Mouse (Mus musculus) liver, embryonic 13.5 days (tissue): ENCODE data around the gene Slc30a7. TPM values are rescaled to one million over a fixed set of nuclear protein-coding genes. Genes with fewer than 3 reads are reported as not detected.

Experiments
- ATAC-seq: fragments of 200-750 bp; cut with Nextera tagmentation; 2 replicates; pipeline ENCODE4 v1.8.0; 2017; ENCODE audit warnings: low read depth, mild to moderate bottlenecking, moderate number of reproducible peaks, moderate library complexity
- DNase-seq: peaks from one replicate; pipeline ENCODE4 v3.0.0; 2022
- H3K27ac ChIP-seq: fragments of 300-500 bp; sonication (generic); 2 replicates; pipeline ENCODE4 v1.5.1; 2015; ENCODE audit warnings: moderate library complexity, mild to moderate bottlenecking, inconsistent platforms
- H3K27me3 ChIP-seq: fragments of 300-500 bp; sonication (generic); 2 replicates; pipeline ENCODE4 v1.6.1; 2015; ENCODE audit warnings: mild to moderate bottlenecking, inconsistent platforms
- H3K36me3 ChIP-seq: fragments of 300-500 bp; sonication (generic); 2 replicates; pipeline ENCODE4 v1.6.1; 2015; ENCODE audit warnings: mild to moderate bottlenecking, inconsistent platforms
- H3K4me1 ChIP-seq: fragments of 300-500 bp; sonication (generic); replicated peaks from 2 replicates; pipeline ENCODE4 v1.6.1; 2015; ENCODE audit warnings: inconsistent platforms
- H3K4me2 ChIP-seq: fragments of 300-500 bp; sonication (generic); 2 replicates; pipeline ENCODE4 v1.6.1; 2015; ENCODE audit warnings: inconsistent platforms, mild to moderate bottlenecking, moderate library complexity
- H3K4me3 ChIP-seq: fragments of 300-500 bp; sonication (generic); replicated peaks from 2 replicates; pipeline ENCODE4 v1.5.1; 2015; ENCODE audit warnings: mild to moderate bottlenecking, inconsistent platforms
- H3K9ac ChIP-seq: fragments of 300-500 bp; sonication (generic); 2 replicates; pipeline ENCODE4 v1.6.1; 2015; ENCODE audit warnings: mild to moderate bottlenecking, inconsistent platforms
- H3K9me3 ChIP-seq: fragments of 300-500 bp; sonication (generic); replicated peaks from 2 replicates; pipeline ENCODE4 v1.6.1; 2016; ENCODE audit warnings: inconsistent platforms
- WGBS: fragments of 180-500 bp; shearing (Covaris S2); methylation state at CpG from one replicate; pipeline ENCODE4 v1.1.7; 2015; ENCODE audit not compliant: insufficient replicate concordance; 5-methylcytosine and 5-hydroxymethylcytosine counted together
- polyA plus RNA-seq: library from polyadenylated mRNA; unstranded; fragments of >200 nt; fragmentation: Nextera tagmentation; extraction: Ambion mirVana; gene quantifications from 2 replicates; pipeline ENCODE4 v1.2.1, GENCODE M21; 2015

Slc30a7 gene
- polyA plus RNA-seq, 1 experiment from 2014 or later: 12.0 TPM

GRCm38 (mm10) chr3:115962028-115962415, 45.2 kb downstream of the Slc30a7 start:
- H3K4me1 ChIP-seq: no peaks in the 10 kb centered on the region
- H3K4me3 ChIP-seq: no peak overlapping the region
- ATAC-seq: no peak
- WGBS: 74% methylated on average over 4 of the region's 4 CpGs
- H3K4me2 ChIP-seq: no peak overlapping the region
- no peak overlapping the region for H3K9ac ChIP-seq
- H3K27ac ChIP-seq: no peak overlapping the region
- H3K9me3 ChIP-seq: no peaks in the 10 kb centered on the region
- H3K27me3 ChIP-seq: no peaks in the 10 kb centered on the region
- DNase-seq: no peak
- peaks cover 7% of the 10 kb centered on the region; the same call in 1 of the 2 replicates for H3K36me3 ChIP-seq

GRCm38 (mm10) chr3:115961311-115962027, 45.7 kb downstream of the Slc30a7 start:
- H3K36me3 ChIP-seq: peaks cover 7% of the 10 kb centered on the region; the same call in 1 of the 2 replicates
- H3K9ac ChIP-seq: no peak overlapping the region
- no peaks in the 10 kb centered on the region for H3K9me3 ChIP-seq
- H3K27ac ChIP-seq: no peak overlapping the region
- no peaks in the 10 kb centered on the region for H3K4me1 ChIP-seq
- ATAC-seq: no peak
- WGBS: 80% methylated on average over 11 of the region's 11 CpGs
- H3K4me2 ChIP-seq: no peak overlapping the region
- H3K27me3 ChIP-seq: no peaks in the 10 kb centered on the region
- DNase-seq: no peak
- H3K4me3 ChIP-seq: no peak overlapping the region

- WGBS: 88% methylated on average over 7 of the region's 7 CpGs
- ATAC-seq (no peak), DNase-seq (no peak)
- H3K4me1 ChIP-seq: no peaks in the 10 kb centered on the region
- H3K4me2 ChIP-seq: no peak overlapping the region
- peaks cover 26% of the 10 kb centered on the region for H3K36me3 ChIP-seq
- H3K4me3 ChIP-seq: no peak overlapping the region
- H3K9ac ChIP-seq: no peak overlapping the region
- no peaks in the 10 kb centered on the region for H3K27me3 ChIP-seq
- H3K27ac ChIP-seq: no peak overlapping the region
- H3K9me3 ChIP-seq: no peaks in the 10 kb centered on the region
Observed at GRCm38 (mm10) chr3:115957223-115957622, 50.0 kb downstream of the Slc30a7 start.

- WGBS: 67% methylated on average over 3 of the region's 3 CpGs
- H3K4me2 ChIP-seq: no peak overlapping the region
- ATAC-seq: no peak
- H3K9ac ChIP-seq: no peak overlapping the region
- H3K4me1 ChIP-seq: peaks cover 19% of the 10 kb centered on the region
- H3K9me3 ChIP-seq: no peaks in the 10 kb centered on the region
- no peak for DNase-seq
- peaks cover 49% of the 10 kb centered on the region for H3K36me3 ChIP-seq
- no peak overlapping the region for H3K4me3 ChIP-seq
- H3K27me3 ChIP-seq: no peaks in the 10 kb centered on the region
- H3K27ac ChIP-seq: no peak overlapping the region
Observed at GRCm38 (mm10) chr3:115953088-115953487, 54.1 kb downstream of the Slc30a7 start.

GRCm38 (mm10) chr3:115952356-115952755, 54.9 kb downstream of the Slc30a7 start:
- peaks cover 19% of the 10 kb centered on the region for H3K4me1 ChIP-seq
- 82% methylated on average over 4 of the region's 4 CpGs for WGBS
- no peaks in the 10 kb centered on the region for H3K27me3 ChIP-seq
- H3K9ac ChIP-seq: no peak overlapping the region
- no peak for ATAC-seq
- H3K27ac ChIP-seq: no peak overlapping the region
- H3K4me2 ChIP-seq: no peak overlapping the region
- H3K4me3 ChIP-seq: no peak overlapping the region
- no peaks in the 10 kb centered on the region for H3K9me3 ChIP-seq
- peaks cover 50% of the 10 kb centered on the region for H3K36me3 ChIP-seq
- no peak for DNase-seq

- H3K27me3 ChIP-seq: no peaks in the 10 kb centered on the region
- H3K4me3 ChIP-seq: no peak overlapping the region
- H3K9me3 ChIP-seq: no peaks in the 10 kb centered on the region
- WGBS: 78% methylated on average over 3 of the region's 3 CpGs
- no peak for ATAC-seq
- DNase-seq: no peak
- peaks cover 52% of the 10 kb centered on the region for H3K36me3 ChIP-seq
- H3K27ac ChIP-seq: 0 out of 2 replicates have a peak overlapping the region, but pooled peaks have one; percentile 23
- H3K4me1 ChIP-seq: peaks cover 22% of the 10 kb centered on the region
- no peak overlapping the region for H3K9ac ChIP-seq
- H3K4me2 ChIP-seq: no peak overlapping the region
Observed at GRCm38 (mm10) chr3:115951221-115951620, 56.0 kb downstream of the Slc30a7 start.

GRCm38 (mm10) chr3:115949921-115950877, 57.0 kb downstream of the Slc30a7 start:
- Histone ChIP-seq H3K9me3 (no peaks in the 10 kb centered on the region), H3K4me1 (peaks cover 24% of the 10 kb centered on the region), H3K4me3 (no peak overlapping the region), H3K27me3 (no peaks in the 10 kb centered on the region), H3K27ac (0 out of 2 replicates have a peak overlapping the region, but pooled peaks have one; percentile 23), H3K4me2 (no peak overlapping the region), H3K36me3 (peaks cover 51% of the 10 kb centered on the region), H3K9ac (no peak overlapping the region)
- peak; percentile 68 for ATAC-seq
- no peak for DNase-seq
- WGBS: 81% methylated on average over 6 of the region's 6 CpGs

- H3K9me3 ChIP-seq: no peaks in the 10 kb centered on the region
- no peak for DNase-seq
- H3K4me3 ChIP-seq: no peak overlapping the region
- H3K4me1 ChIP-seq: peaks cover 24% of the 10 kb centered on the region
- no peak overlapping the region for H3K4me2 ChIP-seq
- H3K27ac ChIP-seq: no peak overlapping the region
- H3K36me3 ChIP-seq: peaks cover 56% of the 10 kb centered on the region
- H3K27me3 ChIP-seq: no peaks in the 10 kb centered on the region
- no peak for ATAC-seq
- WGBS: 67% methylated on average over 3 of the region's 3 CpGs
- no peak overlapping the region for H3K9ac ChIP-seq
Observed at GRCm38 (mm10) chr3:115949220-115949920, 57.8 kb downstream of the Slc30a7 start.

GRCm38 (mm10) chr3:115946272-115946671, 60.9 kb downstream of the Slc30a7 start:
- Histone ChIP-seq H3K27ac (no peak overlapping the region), H3K9me3 (no peaks in the 10 kb centered on the region), H3K27me3 (no peaks in the 10 kb centered on the region), H3K4me3 (no peak overlapping the region), H3K4me1 (peaks cover 23% of the 10 kb centered on the region), H3K36me3 (peaks cover 58% of the 10 kb centered on the region), H3K9ac (no peak overlapping the region), H3K4me2 (no peak overlapping the region)
- DNase-seq: no peak
- WGBS: 82% methylated on average over 8 of the region's 8 CpGs
- ATAC-seq: peak; percentile 57; the same call in 1 of the 2 replicates

- no peak overlapping the region for H3K9ac ChIP-seq
- H3K27ac ChIP-seq: no peak overlapping the region
- DNase-seq (no peak), ATAC-seq (no peak)
- 86% methylated on average over 6 of the region's 6 CpGs for WGBS
- H3K4me2 ChIP-seq: no peak overlapping the region
- H3K4me1 ChIP-seq: peaks cover 5% of the 10 kb centered on the region
- no peaks in the 10 kb centered on the region for H3K27me3 ChIP-seq
- H3K9me3 ChIP-seq: no peaks in the 10 kb centered on the region
- H3K4me3 ChIP-seq: no peak overlapping the region
- peaks cover 50% of the 10 kb centered on the region for H3K36me3 ChIP-seq
Observed at GRCm38 (mm10) chr3:115944376-115944775, 62.8 kb downstream of the Slc30a7 start.

GRCm38 (mm10) chr3:115941464-115941863, 65.7 kb downstream of the Slc30a7 start:
- Histone ChIP-seq H3K36me3 (peaks cover 44% of the 10 kb centered on the region), H3K27me3 (no peaks in the 10 kb centered on the region), H3K9ac (no peak overlapping the region), H3K9me3 (no peaks in the 10 kb centered on the region), H3K4me3 (no peak overlapping the region), H3K4me1 (peaks cover 4% of the 10 kb centered on the region), H3K27ac (no peak overlapping the region), H3K4me2 (no peak overlapping the region)
- no peak for DNase-seq
- ATAC-seq: no peak
- 79% methylated on average over 8 of the region's 8 CpGs for WGBS
